Mouse (Mus musculus): ENCODE measurements around the gene Meltf.

- TF ChIP-seq CTCF (IDR thresholded peaks at IDR 0.05; ENCODE audit: control insufficient read depth, insufficient read depth, insufficient read length) (no peak), CEBPB (IDR thresholded peaks at IDR 0.05; ENCODE audit: low read depth) (no peak), USF1 (IDR thresholded peaks at IDR 0.05; ENCODE audit: low read depth) (no peak), MYOD1 (IDR thresholded peaks at IDR 0.05; ENCODE audit: control insufficient read depth, insufficient read length, low read depth) (no peak)
Observed at GRCm38 (mm10) chr16:31893396-31894141, 15.0 kb downstream of the Meltf start.

All from C2C12 (cell line).